Mouse (Mus musculus): Measurements from ENCODE around the gene Slc39a11.

Slc39a11 gene

DNA sequence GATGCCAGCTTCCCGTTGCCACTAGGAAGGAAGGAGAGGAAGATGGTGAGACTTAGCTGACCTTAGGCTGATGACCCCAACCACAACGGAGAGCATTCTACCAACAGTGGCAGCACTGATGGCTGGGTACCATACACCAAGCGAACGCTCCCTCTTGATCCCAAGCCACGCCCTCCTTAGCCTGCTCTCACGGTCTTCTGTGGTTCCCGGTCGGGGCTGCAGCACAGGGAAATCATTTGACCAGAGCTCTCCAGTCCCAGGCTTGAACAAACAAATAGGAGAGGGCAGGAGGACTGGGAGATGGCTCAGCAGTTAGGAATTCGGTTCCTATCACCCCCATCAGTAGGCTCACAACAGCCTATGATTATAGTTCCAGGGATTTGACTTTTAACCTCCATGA is 403.4 kb downstream of the Slc39a11 start:
- no peak for DNase-seq (ENCODE audit: low spot score in 2 of 2)

DNA sequence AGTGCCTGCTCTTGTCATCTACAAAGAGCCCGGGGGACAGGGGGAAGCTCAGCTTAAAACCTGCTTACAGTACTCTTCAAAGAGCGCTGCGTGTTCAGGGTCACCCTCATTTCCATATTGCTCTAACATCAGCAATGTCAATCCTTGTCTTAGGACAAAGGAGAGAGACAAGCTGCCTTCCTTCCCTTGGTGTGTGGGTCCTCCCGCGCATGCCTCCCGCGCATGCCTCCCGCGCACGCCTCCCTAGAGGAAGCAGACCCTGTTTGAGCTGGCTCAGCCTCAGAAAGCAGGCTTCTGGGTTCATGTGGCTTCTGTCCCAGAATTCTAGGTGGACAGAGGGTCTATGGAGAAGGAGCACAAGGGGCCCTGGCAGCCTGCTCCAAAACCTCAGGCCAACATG is 404.2 kb downstream of the Slc39a11 start:
- DNase-seq (ENCODE audit: low spot score in 2 of 2): no peak

DNA sequence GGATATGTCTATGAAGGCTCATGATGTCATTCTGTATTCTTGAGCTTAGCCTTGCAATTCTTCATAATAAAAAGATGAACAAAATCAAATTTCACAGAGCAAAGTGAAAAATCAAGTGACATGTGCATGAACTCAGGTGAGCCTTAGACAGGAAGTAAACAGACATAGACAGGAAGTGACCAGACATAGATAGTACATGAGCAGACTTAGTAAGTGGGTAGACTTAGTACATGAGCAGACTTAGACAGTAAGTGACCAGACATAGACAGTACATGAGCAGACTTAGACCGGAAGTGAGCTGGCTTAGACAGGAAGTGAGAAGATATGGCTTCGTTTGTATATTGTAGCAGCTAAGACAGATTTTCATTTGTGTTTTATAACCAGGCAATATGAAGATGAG is 415.4 kb downstream of the Slc39a11 start:
- no peak for DNase-seq (ENCODE audit: low spot score in 2 of 2)

DNA sequence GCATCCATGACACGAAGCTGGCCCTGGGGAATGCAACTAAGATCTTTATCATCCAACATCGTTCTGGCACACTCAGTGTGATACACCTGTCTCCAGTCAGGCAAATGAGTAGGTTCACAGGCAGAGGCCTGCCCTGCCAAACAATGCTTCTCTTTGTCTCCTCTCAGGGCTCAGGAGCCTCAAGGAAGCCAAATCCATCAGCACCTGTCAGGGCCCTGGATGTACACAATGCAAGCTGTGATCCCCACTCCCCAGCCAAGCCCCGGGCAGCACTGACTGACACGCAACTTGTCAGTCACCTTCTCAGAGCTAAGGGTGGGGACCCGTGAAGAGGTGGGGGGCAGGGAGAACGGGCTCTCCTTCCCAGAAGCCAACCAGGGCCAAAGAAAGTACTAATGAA is 417.8 kb downstream of the Slc39a11 start:
- DNase-seq (ENCODE audit: low spot score in 2 of 2): no peak

DNA sequence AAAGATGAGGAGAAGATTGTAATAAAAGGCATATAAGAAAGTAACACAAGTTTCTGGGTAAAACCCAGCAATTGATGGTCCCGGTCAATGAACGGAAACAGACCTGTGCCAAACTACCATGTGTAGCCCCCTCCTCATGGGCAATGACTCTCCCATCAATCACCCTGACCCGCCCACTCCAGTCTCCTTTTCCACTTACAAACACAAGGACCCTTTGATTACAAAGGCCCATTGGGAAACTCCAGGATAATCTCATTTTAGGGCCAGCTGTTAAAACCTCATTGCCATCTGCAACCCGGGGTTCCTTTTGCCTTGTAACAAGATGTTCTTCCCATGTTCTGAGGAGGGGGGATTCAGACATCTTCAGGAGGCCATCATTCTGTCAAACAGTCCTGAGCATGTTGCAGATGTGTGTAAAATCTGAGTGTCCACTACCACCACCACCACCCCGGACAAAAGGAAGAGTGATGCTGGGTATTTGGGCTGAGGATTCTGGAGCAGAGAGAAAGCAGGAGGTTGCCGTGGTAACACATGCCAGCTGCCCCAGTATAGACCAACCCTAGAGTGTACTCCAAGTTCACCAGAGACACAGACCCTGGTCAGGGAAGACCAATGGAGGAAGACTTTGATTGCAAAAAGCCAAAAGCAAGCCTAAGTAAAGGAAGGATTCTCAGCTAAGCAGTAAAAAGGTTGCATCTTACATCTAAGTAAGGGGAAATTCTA is 419.3 kb downstream of the Slc39a11 start:
- no peak for DNase-seq (ENCODE audit: low spot score in 2 of 2)

DNA sequence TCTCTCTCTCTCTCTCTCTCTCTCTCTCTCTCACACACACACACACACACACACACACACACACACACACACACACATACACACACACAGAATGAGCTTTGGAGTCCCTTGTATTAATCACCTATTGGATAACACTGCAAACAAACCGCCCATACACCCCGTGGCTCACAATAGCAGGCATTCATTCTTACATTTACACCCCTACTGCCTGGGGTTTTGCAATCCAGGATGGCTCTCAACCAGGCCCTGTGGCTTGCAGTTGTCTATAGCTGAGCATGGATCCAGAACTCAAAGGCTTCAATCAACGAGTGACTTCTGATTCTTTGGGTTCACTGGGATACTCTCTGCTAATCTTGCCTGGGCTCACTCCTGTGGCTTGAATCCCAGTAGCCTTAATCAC is 424.1 kb downstream of the Slc39a11 start:
- no peak for DNase-seq (ENCODE audit: low spot score in 2 of 2)

DNA sequence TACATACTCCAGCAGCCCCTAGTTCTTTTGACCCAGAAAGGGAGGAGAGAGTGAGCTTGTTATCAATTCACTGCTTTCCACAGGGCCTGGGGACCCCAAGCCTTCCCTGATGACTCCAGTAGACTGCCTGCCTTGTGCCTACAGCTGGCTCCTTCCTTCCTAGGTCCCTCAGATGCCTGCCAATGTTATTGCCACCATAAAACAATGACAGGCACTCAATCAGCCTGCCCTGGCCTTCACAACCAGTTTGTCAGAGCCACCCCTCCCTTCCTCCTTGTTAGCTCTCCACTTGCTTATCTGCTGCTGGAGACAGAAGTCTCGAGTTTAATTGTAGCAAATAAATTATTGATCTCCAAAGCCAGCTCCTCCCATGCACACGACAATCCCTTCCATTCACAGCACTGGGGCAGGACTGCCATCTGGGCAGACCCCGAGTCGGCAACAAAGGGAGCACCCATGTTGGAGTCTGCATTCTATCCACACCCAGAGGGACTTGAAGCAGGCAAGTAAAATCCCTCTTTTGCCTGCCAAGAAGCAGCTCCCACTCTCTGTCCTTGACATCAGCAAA is 426.0 kb downstream of the Slc39a11 start:
- no peak for DNase-seq (ENCODE audit: low spot score in 2 of 2)

DNA sequence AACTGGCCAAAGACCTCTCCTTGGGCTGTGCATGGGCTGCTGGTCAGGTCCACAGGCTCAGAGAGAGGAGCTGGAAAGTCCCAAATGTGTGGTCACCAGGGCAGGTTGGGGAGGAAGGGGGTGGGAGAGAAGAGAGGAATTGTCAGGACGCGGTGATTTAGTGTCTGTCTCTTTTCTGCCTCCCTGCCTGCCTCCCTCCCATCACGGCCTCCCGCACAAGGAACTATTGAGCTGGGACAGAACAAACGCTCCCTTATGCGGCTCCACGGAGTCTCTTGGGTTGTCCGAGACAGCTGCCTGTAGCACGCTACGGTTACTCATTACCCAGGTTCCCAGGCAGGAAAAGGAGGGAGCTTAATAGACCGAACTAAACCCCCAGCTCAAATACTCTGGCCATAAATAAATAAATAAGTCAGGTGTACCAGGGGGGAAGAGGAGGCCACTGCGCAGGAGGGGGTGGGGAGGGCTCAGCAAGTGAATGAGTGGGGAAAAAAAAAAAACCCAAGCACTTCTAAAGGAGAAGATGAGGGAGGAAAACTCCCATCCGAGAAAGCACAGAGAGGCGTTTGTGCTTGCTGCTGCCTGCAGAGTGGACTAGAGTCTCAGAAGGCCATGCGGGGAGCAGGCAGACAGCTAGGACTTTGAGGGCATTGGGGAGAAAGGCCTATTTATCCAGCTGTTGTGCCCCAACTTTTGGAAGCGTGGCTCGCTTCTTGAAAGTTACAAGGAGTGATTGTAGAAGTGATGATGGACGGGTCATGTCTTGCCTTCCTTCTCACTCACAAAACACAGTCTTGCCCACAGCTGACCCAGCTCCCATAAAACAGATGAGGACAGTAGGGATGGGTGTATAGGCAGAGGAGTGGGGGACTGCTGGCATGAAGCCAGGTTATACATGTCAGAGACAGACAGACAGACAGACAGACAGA is 428.3 kb downstream of the Slc39a11 start:
- DNase-seq (ENCODE audit: low spot score in 2 of 2): no peak

DNA sequence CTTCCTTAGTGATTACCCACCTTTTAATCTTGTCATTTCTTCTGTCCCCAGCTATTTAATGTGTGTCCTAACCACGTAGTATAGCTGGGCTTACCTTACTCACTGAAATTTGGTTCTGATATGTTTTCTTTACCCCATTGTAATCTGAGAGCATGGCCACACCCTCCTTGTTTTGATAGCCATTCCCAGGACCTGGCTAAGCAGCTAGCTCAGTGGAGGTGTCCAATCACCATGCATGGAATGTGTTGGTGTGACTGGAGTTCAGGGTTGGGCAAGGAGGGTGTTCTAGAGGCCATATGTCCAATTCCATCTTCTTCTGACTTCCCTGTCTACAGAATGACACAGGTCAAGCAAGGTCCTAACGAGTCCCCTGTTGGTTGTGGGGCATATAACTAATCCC is 429.2 kb downstream of the Slc39a11 start:
- DNase-seq (ENCODE audit: low spot score in 2 of 2): no peak

DNA sequence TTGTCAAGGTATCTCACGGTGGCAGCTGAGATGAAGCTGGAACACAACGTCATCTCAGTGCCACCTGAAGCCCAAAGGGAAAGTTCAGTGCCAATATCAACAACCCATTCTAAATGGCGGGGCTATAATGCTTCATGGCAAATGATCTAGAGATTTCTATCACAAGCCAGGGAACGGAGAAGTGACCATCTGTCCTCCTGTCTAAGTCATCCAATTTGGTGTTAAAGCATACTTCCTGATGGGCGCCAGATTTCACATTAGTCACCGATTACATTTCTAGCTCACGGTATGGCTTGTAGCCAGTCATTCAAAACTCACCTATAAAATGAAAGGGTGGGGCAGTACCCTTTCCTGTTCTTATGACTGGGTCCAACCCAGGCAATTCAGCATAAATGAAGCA is 435.1 kb downstream of the Slc39a11 start:
- DNase-seq (ENCODE audit: low spot score in 2 of 2): no peak

DNA sequence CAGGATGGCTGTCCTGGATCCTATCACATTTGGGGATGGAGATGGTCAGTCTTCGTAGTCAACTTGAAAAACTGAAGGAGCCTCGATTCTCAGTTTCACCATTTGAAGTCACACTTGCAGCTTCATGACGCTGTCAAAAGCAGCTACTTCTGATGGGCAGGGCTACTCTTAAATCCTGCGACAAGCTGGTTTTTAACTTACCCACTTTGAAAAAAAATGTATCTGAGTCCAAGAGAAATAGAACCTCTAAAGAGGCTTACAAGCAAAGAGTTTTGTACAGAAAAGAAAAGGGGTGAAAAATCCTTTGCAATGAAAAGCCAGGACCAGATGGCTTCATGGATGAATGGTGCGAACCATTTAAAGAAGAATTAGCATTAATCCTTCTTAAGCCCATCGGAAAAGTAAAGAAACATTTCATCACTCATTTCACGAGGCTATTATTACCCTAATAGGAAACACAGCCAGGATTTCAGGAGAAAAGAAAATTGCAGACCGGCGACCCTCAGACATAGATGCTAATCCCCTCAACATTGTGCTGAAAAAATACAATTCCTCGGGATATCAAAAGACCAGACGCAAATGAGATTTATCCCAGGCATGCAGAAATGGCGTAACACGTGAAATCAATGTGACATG is 437.4 kb downstream of the Slc39a11 start:
- no peak for DNase-seq (ENCODE audit: low spot score in 2 of 2)

DNA sequence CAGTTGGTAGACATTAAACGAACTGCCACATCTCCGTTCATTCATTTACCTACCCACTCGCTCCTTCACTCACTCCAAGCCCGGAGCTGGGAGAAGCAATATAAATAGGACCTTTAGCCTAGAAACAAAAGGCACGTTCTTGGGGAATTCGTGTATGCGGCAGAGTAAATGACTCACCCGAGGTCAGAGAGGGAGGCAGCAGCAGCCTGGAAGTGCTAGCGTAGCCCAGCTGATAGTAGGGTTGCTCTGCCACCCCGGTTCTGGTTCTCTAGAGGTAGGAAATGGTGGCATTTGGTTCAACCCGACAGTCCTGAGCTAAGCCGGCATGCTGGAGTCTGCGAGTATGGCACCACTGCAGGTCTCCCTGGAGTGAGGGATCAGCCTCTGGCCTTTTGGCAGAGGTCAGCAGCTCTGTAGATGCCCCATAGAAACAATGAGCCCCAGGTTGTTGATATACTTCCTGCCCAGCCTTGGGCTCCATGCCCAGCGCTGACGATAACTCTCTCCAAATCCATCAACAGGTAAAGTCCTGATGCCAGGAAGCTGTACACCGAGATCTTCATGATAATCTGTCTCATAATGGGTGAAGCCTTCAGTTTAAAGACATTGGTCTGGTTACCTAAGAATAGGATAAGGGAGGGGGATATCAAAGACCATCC is 440.5 kb downstream of the Slc39a11 start:
- DNase-seq (ENCODE audit: low spot score in 2 of 2): no peak

DNA sequence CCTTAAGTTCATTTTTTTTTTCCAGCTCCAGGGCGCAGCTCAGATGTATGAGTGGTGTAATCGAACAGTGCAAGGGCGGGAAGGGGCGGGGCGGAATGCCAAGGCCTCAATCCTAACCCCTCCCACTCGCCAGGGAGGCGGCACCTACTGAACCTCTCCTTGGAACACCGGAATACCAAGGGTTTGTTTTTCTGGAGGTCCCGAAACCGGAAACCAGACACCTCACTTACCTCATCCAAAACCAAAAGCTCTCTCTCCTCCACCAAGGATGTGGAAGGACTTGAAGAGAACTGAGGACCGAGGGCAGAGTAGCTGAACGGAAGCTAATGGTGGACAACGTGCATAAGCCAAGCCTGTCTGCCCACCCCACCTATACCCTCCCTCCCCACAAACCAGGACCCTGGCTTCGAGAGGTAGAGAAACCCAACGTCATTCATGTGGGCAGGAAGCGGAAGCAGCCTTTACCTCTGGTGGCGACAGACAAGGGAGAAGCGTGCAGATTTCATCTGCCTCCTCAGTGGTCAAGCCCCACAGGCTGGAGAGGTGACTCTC is 441.3 kb downstream of the Slc39a11 start:
- no peak for DNase-seq (ENCODE audit: low spot score in 2 of 2)

DNA sequence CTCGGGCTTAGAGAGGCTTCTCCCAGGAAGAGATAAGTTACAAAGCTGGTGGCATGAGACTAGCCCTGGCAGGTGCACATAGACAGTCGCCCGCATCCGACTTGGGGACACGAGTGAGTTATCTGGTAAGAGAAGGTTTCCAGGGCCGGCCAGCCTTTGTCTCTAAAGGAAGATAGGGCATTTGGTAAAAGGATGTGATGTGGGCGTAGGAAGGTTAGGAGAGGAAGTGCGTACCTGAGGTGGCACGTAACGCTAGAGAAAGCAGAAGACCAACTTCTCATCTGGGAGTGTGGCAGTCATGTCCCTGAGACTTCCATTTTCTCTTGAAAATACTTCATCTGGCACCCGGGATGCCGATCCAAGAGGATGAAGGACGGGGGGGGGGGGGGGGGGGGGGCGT is 441.9 kb downstream of the Slc39a11 start:
- no peak for DNase-seq (ENCODE audit: low spot score in 2 of 2)

DNA sequence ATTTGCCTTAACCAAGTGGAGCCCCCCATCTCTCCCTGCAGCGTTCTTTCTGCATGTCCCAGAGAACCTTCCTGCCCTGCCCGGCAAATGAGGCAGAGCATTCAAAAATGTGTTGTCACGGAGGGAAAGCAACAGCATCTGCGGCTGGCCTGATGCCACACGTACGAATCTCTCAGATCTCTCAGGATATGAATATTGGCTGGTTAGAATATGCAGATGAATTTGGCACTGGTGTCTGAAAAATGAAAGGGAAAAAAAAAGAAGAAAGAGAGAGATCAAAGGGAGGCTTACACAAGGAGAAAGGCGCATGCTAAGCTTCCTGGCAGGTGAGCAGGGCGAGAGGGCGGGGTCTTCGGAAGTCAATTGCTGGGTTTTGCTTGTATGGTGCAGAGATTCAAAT is 443.8 kb downstream of the Slc39a11 start:
- no peak for DNase-seq (ENCODE audit: low spot score in 2 of 2)

DNA sequence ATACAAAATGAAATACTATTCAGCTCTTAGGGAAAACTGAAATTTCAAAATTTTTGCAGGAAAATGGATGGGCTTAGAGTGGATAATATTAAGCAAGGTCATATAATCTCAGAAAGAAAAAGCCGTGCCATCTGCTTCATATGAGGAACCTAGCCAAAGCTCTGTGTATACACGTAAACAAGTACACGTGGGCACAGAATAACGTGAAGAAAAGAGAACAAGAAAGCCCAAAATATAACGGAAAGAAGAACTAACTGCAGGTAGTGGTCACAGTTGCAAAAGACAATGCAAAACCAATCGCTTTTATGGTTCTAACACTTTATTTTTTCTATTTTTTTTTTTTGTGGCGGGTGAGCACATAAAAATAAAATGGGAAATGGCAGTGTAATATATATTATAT is 446.9 kb downstream of the Slc39a11 start:
- no peak for DNase-seq (ENCODE audit: low spot score in 2 of 2)

DNA sequence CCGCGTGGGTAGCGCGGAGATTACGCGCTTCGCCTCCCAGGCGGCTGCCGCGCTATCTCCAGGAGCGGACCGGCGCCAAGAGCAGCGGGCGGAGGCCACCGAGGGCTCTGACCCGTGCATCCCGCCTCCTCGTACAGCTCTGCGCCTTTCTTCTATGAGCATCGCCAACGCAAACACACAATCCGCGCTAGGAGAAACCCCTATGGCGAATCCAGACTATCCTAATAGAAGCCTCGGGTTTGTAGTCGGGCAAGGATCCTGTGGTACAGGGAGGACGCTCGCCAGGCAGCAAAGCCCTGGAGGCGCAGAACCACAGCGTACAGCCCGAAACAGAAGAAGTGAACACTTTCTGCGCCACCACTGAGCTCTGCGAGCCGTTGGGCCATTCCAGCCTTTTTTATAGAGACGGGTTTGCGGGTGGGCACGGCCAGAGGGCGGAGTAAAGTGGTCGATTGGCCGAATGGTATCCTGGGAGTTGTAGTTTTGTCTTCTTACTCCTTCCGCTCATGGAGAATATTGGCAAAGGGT is 448.3 kb downstream of the Slc39a11 start:
- peak in 1 of 2 experiments; percentile 47 for DNase-seq (ENCODE audit: low spot score in 2 of 2)

DNA sequence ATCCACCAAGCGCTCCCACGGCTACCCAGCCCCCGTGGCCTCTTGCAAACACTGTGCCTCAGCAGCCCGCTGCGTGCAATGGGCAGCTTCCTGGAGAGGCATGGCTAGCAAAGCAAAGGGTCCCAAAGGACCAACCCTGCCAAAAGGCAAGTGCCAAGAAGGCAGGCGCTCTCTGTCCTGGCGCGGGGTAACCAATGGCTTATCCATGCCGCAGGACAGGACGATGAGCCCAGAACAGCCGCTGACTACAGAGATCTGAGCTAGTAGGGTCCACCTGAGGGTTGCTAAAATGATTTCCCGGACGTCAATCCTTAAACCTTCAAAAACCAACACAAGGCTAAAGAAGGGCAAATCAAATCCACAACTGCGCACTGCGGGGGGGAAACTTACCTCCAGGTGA is 449.0 kb downstream of the Slc39a11 start:
- no peak for DNase-seq (ENCODE audit: low spot score in 2 of 2)

DNA sequence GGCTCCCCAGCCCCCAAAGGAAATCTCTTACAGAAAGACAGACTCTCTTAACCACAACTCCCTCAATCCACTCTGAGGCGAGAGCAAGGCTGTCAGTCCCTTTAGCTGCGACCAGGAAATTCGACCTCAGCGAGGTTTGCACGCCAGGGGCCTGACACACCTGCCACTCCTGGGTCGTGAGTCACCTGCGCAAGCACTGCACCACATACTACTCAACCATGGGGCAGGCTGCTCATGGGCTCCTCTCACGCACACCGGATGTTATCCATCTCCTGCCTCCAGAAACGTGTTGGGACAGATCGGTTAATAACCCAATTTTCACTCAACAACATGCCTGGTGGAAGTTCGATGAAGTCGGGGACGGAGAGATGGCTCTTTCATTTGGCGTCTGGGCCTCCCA is 451.3 kb downstream of the Slc39a11 start:
- DNase-seq (ENCODE audit: low spot score in 2 of 2): no peak

DNA sequence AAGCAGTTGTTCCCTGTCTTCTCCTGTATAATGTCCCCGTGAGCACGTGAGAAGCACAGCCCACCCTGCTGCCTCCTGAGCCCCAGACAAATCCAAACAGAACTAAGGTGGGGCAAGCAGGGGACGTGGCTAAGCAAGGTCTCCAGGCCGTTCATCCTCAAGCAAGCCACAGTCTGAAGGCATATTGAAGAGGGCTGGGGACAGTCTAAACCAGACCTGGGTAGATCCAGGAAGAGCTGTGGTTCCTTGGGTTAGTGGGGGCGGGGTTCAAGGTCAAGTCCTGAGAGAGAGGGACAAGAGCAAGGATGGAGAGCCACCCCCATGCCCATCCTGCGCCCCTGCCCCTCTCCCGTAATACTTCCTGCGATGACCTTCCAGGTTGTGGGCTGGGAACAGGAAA is 452.3 kb downstream of the Slc39a11 start:
- no peak for DNase-seq (ENCODE audit: low spot score in 2 of 2)
